Mouse (Mus musculus): ENCODE measurements around the gene Tmem178.
A peak's percentile ranks its signal among the peaks of the same experiment; 100 is the strongest.

- no peak for TF ChIP-seq CTCF (IDR thresholded peaks at IDR 0.05; ENCODE audit: borderline replicate concordance, insufficient read depth, low read depth, low read length)
- peak; percentile 40; the same call in 1 of the 2 replicates for TF ChIP-seq POLR2A (IDR thresholded peaks at IDR 0.05; ENCODE audit: borderline replicate concordance, insufficient read depth, low read length)
These were observed 2.9 kb downstream of the Tmem178 start for GRCm38 (mm10) chr17:80947075-80947960.
